Mouse (Mus musculus) neural tube, embryonic 12.5 days (tissue): ENCODE measurements around the gene Trappc13. TPM values are rescaled to one million over a fixed set of nuclear protein-coding genes. Genes with fewer than 3 reads are reported as not detected.

ENCODE experiments used
- ATAC-seq: fragments of 200-750 bp; cut with Nextera tagmentation; 2 replicates; pipeline ENCODE4 v1.8.0; 2017; ENCODE audit warnings: low read depth, mild to moderate bottlenecking, moderate TSS enrichment, moderate library complexity; ENCODE audit not compliant: low FRiP score
- H3K27ac ChIP-seq: fragments of 300-500 bp; sonication (generic); 2 replicates; pipeline ENCODE4 v1.5.1; 2016
- H3K27me3 ChIP-seq: fragments of 300-500 bp; sonication (generic); replicated peaks from 2 replicates; pipeline ENCODE4 v1.6.1; 2016; ENCODE audit warnings: mild to moderate bottlenecking
- H3K36me3 ChIP-seq: fragments of 300-500 bp; sonication (generic); 2 replicates; pipeline ENCODE4 v1.6.1; 2016; ENCODE audit warnings: mild to moderate bottlenecking
- H3K4me1 ChIP-seq: fragments of 300-500 bp; sonication (generic); 2 replicates; pipeline ENCODE4 v1.6.1; 2016
- H3K4me2 ChIP-seq: fragments of 300-500 bp; sonication (generic); replicated peaks from 2 replicates; pipeline ENCODE4 v1.6.1; 2016; ENCODE audit warnings: mild to moderate bottlenecking
- H3K4me3 ChIP-seq: fragments of 300-500 bp; sonication (generic); 2 replicates; pipeline ENCODE4 v1.5.1; 2016
- H3K9ac ChIP-seq: fragments of 300-500 bp; sonication (generic); 2 replicates; pipeline ENCODE4 v1.6.1; 2016; ENCODE audit warnings: mild to moderate bottlenecking
- H3K9me3 ChIP-seq: fragments of 300-500 bp; sonication (generic); 2 replicates; pipeline ENCODE4 v1.6.1; 2016; ENCODE audit warnings: mild to moderate bottlenecking
- WGBS: fragments of 180-500 bp; shearing (Covaris S2); methylation state at CpG from one replicate; pipeline ENCODE4 v1.1.7; 2016; 5-methylcytosine and 5-hydroxymethylcytosine counted together
- polyA plus RNA-seq: library from polyadenylated mRNA; unstranded; fragments of >200 nt; fragmentation: Nextera tagmentation; extraction: Ambion mirVana; gene quantifications from 2 replicates; pipeline ENCODE4 v1.2.1, GENCODE M21; 2016

Gene Trappc13
- polyA plus RNA-seq, 1 experiment from 2014 or later, result 77.3 TPM

GRCm38 (mm10) chr13:104110526-104110925 lies 67.7 kb downstream of the Trappc13 start:
- no peaks in the 10 kb centered on the region for H3K27me3 ChIP-seq
- peak overlapping the region; percentile 72 for H3K9ac ChIP-seq
- H3K4me2 ChIP-seq, result peak overlapping the region; percentile 96
- 0 out of 2 replicates have a peak overlapping the region, but pooled peaks have one; percentile 15 for H3K27ac ChIP-seq
- H3K4me1 ChIP-seq, result peaks cover 8% of the 10 kb centered on the region; the same call in 1 of the 2 replicates
- no peaks in the 10 kb centered on the region for H3K9me3 ChIP-seq
- no peak for ATAC-seq
- H3K4me3 ChIP-seq, result peak overlapping the region; percentile 67
- H3K36me3 ChIP-seq, result 0 out of 2 replicates have a peak, but pooled peaks cover 9% of the 10 kb centered on the region
- WGBS, result 48% methylated on average over 7 of the region's 7 CpGs

DNA sequence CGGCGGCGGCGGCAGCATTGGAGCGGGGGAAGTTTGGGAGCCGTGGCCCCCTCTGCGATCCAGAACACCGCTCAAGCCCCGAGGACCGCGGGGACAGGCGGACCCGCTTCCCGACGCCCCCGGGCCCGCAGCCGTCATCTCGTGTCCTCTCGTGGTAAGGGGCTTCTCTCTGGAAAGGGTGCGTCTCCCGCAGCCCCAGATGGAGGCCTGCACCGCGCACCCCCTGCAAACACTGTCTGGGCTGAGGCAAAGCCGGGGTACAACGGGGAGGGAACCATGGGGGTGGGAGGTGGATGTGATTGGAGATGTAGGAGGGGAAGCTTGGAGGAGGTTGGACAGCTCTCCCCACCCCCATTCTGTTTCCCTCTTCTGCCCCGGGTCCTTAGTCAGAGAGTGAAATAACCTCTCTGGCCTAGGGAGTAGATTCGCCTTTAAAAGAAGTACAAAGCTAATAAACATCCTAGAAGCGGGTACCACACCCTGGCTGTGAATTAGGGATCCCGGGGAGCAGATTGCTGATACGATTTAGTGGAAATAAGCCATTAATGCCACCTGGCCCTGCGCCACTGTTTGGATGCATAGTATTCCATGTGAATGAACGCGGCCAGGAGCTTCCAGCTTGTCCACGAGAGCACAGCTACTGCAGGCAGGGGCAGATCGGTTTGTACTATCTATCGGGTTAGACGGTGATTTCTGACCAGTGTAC lies 68.3 kb downstream of the Trappc13 start:
- no peaks in the 10 kb centered on the region for H3K9me3 ChIP-seq
- peak overlapping the region; percentile 96 for H3K4me2 ChIP-seq
- 0 out of 2 replicates have a peak, but pooled peaks cover 4% of the 10 kb centered on the region for H3K36me3 ChIP-seq
- H3K4me3 ChIP-seq, result peak overlapping the region; percentile 67
- 1% methylated on average over 38 of the region's 38 CpGs for WGBS
- H3K9ac ChIP-seq, result peak overlapping the region; percentile 72
- H3K27me3 ChIP-seq, result no peaks in the 10 kb centered on the region
- H3K4me1 ChIP-seq, result peaks cover 8% of the 10 kb centered on the region; the same call in 1 of the 2 replicates
- H3K27ac ChIP-seq, result 0 out of 2 replicates have a peak overlapping the region, but pooled peaks have one; percentile 15
- ATAC-seq, result peak; percentile 85

GRCm38 (mm10) chr13:104109288-104109815 lies 68.9 kb downstream of the Trappc13 start, which contains the start of the genes Nln and Sgtb:
Nln (minus strand) TSS chr13:104109614.
Sgtb (plus strand) TSS chr13:104109741.
- peaks cover 3% of the 10 kb centered on the region; the same call in 1 of the 2 replicates for H3K36me3 ChIP-seq
- 0 out of 2 replicates have a peak within 1 kb of the TSS, but pooled peaks have one; percentile 15 for H3K27ac ChIP-seq
- H3K4me1 ChIP-seq, result peaks cover 8% of the 10 kb centered on the region; the same call in 1 of the 2 replicates
- ATAC-seq, result peak; percentile 97
- H3K9me3 ChIP-seq, result peaks cover 2% of the 10 kb centered on the region; the same call in 1 of the 2 replicates
- peak within 1 kb of the TSS; percentile 72 for H3K9ac ChIP-seq
- H3K4me3 ChIP-seq, result peak within 1 kb of the TSS; percentile 67
- H3K27me3 ChIP-seq, result no peaks in the 10 kb centered on the region
- H3K4me2 ChIP-seq, result peak within 1 kb of the TSS; percentile 96
- 1% methylated on average over 35 of the region's 44 CpGs for WGBS

DNA sequence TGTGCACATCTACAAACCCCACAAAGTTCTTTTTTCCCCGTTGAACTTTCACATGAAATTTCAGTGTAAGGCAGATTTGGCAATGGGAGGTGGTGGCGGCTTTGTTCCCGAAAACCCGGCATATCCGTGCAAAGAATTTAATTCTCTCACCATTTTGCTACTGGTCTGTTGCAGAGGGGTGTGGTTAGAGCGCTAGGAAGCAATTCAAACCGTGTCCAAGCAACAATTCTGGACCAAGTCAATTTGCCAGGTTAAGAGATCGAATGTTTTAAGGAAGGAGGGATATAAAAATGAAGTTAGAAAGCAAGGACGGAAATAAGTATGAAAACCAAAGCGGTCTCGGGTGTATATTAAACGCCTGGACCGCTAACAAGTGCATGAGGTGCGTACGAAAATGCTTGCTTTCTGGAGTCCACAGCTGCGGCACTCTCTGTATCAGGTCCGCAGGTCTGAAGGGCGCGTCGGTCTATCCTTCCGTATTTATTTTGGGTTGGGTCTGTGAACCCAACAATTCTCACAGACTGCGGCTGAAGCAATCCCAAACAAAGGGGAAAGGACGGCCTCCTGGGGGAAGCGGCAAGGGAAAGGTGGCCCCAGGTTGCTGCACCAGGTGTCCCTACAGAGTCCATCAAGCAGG lies 69.5 kb downstream of the Trappc13 start:
- ATAC-seq, result peak; percentile 22
- Histone ChIP-seq H3K27me3 (no peaks in the 10 kb centered on the region), H3K4me3 (peak overlapping the region; percentile 67), H3K4me2 (peak overlapping the region; percentile 96), H3K27ac (no peak overlapping the region), H3K9ac (peak overlapping the region; percentile 72), H3K4me1 (peaks cover 8% of the 10 kb centered on the region; the same call in 1 of the 2 replicates), H3K36me3 (peaks cover under 1% of the 10 kb centered on the region; the same call in 1 of the 2 replicates), H3K9me3 (peaks cover 4% of the 10 kb centered on the region; the same call in 1 of the 2 replicates)
- 2% methylated on average over 24 of the region's 24 CpGs for WGBS

DNA sequence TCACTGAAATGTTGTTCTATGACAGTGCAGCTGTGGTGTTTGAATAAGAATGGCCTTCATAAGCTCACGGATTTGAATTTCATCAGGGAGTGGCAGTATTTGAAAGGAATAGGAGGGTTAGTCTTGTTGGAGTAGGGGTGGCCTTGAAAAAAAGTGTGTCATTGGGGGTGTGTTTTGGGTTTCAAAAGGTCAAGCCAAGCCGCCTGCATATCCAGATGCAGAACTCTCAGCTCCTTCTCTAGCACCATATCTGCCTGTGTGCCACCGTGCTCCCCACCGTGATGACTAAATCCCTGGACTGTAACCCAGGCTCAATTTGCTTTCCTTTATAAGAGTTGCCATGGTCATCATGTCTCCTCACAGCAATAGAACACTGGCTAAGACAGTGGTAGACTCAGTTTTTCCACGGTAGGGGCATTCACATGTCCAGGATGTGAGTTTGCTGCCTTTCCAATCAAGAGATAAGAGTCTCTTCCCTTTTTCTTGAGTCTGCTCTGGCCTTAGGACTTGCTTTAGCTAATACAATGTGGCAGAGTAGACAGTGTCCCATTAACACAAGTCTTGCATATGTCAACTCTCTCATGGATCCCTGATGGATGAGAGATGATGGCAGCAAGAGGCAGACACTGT lies 76.5 kb downstream of the Trappc13 start:
- Histone ChIP-seq H3K4me1 (no peaks in the 10 kb centered on the region), H3K4me2 (no peak overlapping the region), H3K27ac (no peak overlapping the region), H3K9me3 (peaks cover 4% of the 10 kb centered on the region; the same call in 1 of the 2 replicates), H3K36me3 (no peaks in the 10 kb centered on the region; the same call in 1 of the 2 replicates), H3K27me3 (no peaks in the 10 kb centered on the region), H3K4me3 (no peak overlapping the region), H3K9ac (no peak overlapping the region)
- no peak for ATAC-seq
- 94% methylated on average over 5 of the region's 5 CpGs for WGBS

GRCm38 (mm10) chr13:104100416-104100815 lies 77.9 kb downstream of the Trappc13 start:
- no peak overlapping the region for H3K27ac ChIP-seq
- H3K4me3 ChIP-seq, result no peak overlapping the region
- no peak overlapping the region for H3K9ac ChIP-seq
- no peaks in the 10 kb centered on the region; the same call in 1 of the 2 replicates for H3K36me3 ChIP-seq
- ATAC-seq, result no peak
- H3K9me3 ChIP-seq, result peaks cover 4% of the 10 kb centered on the region; the same call in 1 of the 2 replicates
- no peaks in the 10 kb centered on the region for H3K4me1 ChIP-seq
- no peak overlapping the region for H3K4me2 ChIP-seq
- WGBS, result 91% methylated on average over 4 of the region's 4 CpGs
- no peaks in the 10 kb centered on the region for H3K27me3 ChIP-seq

DNA sequence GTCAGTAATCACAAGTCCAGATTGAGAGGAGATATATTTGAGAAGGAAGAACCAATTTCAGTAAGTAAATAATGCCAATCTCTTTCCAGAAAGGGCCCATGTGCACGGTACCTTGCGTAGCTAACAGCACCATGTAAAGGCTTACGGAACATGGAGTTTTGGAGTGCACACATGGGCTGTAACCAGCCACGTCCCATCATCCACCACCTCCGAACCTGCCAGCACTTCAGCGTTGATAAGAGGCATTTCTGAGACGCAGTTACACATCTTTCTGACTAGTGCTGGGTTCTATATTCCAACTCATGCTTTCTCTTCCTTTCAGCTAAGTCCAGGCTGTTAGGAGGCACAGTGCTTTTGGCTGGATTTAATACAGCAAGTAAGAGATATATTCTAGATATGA lies 81.1 kb downstream of the Trappc13 start:
- Histone ChIP-seq H3K27me3 (no peaks in the 10 kb centered on the region), H3K4me3 (no peak overlapping the region), H3K9me3 (no peaks in the 10 kb centered on the region), H3K4me1 (no peaks in the 10 kb centered on the region), H3K4me2 (no peak overlapping the region), H3K9ac (no peak overlapping the region), H3K27ac (no peak overlapping the region), H3K36me3 (no peaks in the 10 kb centered on the region)
- no peak for ATAC-seq
- 93% methylated on average over 7 of the region's 7 CpGs for WGBS

DNA sequence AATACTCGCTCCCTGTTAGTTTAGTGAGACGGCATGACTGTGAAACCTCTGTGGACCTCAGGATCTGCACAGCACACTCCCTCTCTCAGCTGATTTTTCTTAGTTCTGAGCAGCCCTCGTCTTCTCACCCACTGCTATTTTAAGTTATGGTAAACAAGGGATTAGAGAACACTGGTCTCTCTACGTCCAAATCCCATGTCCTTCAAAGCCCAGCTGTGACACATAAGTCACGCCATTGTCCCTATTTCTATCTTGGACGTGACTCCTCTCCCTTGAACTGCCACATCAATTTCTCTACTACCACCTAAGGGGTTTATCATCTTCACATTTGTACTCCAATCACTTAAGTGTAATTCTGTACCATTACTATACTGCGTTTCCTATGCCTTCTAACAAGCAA lies 82.3 kb downstream of the Trappc13 start:
- H3K36me3 ChIP-seq, result no peaks in the 10 kb centered on the region
- 68% methylated on average over 7 of the region's 7 CpGs for WGBS
- no peaks in the 10 kb centered on the region for H3K9me3 ChIP-seq
- no peak overlapping the region for H3K4me3 ChIP-seq
- no peak overlapping the region for H3K9ac ChIP-seq
- no peak overlapping the region for H3K4me2 ChIP-seq
- H3K4me1 ChIP-seq, result no peaks in the 10 kb centered on the region
- no peak overlapping the region for H3K27ac ChIP-seq
- no peak for ATAC-seq
- no peaks in the 10 kb centered on the region for H3K27me3 ChIP-seq

GRCm38 (mm10) chr13:104094531-104095385 lies 83.5 kb downstream of the Trappc13 start:
- Histone ChIP-seq H3K36me3 (no peaks in the 10 kb centered on the region), H3K27me3 (no peaks in the 10 kb centered on the region), H3K4me1 (no peaks in the 10 kb centered on the region), H3K9ac (no peak overlapping the region), H3K4me3 (no peak overlapping the region), H3K27ac (no peak overlapping the region), H3K4me2 (no peak overlapping the region), H3K9me3 (no peaks in the 10 kb centered on the region)
- WGBS, result 83% methylated on average over 11 of the region's 11 CpGs
- ATAC-seq, result no peak
